Mouse (Mus musculus): ENCODE data around the gene Tgm6. TPM values are rescaled to one million over a fixed set of nuclear protein-coding genes. Genes with fewer than 3 reads are reported as not detected.
A peak's percentile ranks its signal among the peaks of the same experiment; 100 is the strongest.

Tgm6 gene
- polyA plus RNA-seq, 1 experiment from 2014 or later: 0.05 TPM

DNA sequence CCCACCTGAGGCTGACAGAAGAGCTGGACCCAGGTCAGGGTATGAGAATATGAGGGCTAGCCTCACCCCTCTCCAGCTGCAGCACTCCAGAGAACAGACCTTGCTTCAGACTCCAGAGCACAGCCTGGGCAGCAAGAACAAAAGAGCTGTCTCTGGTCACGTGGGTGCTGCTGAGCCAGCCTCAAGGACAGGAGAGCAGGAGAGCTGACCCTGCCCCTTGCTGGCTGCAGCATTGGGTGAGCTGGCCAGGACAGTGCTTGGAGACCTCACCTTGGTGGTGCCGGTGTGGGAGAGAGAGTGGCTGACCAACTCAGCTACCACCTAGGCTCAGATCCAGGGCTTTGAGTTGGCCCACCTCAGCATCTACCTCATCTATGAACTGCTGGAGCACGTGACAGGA lies 43.0 kb downstream of the Tgm6 start:
- no peak overlapping the region for H3K9ac ChIP-seq (replicated peaks)
- no peaks in the 10 kb centered on the region for H3K36me3 ChIP-seq
- H3K9me3 ChIP-seq: no peaks in the 10 kb centered on the region
- 77% methylated on average over 3 of the region's 3 CpGs for WGBS
- no peak overlapping the region for H3K27ac ChIP-seq
- H3K4me1 ChIP-seq (replicated peaks): peaks cover 8% of the 10 kb centered on the region
- no peak for ATAC-seq
- H3K27me3 ChIP-seq: no peaks in the 10 kb centered on the region
- no peak overlapping the region for H3K4me3 ChIP-seq (replicated peaks)
- H3K4me2 ChIP-seq (replicated peaks): no peak overlapping the region

DNA sequence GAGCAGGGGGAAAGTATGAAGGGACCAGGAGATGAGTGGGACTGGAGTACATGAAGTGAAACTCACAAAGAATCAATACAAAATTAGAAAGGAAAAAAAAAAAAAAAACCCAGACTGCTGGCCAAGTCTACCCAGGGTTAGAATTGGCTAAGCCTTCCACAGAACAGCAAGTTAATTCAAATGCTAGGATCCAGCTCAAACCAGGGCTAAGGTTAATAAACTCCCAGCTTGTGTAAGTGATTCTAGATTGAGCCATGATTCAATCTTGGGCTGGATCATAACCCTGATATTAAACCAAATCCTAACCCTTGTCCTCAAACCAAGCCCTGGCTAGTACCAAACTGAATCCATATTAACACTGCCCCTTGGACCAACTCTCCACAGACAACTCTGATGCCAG lies 43.6 kb downstream of the Tgm6 start:
- no peaks in the 10 kb centered on the region for H3K36me3 ChIP-seq
- no peak overlapping the region for H3K4me2 ChIP-seq (replicated peaks)
- no peaks in the 10 kb centered on the region for H3K27me3 ChIP-seq
- peaks cover 8% of the 10 kb centered on the region for H3K4me1 ChIP-seq (replicated peaks)
- H3K9ac ChIP-seq (replicated peaks): no peak overlapping the region
- H3K27ac ChIP-seq: no peak overlapping the region
- no peaks in the 10 kb centered on the region for H3K9me3 ChIP-seq
- ATAC-seq: no peak
- no peak overlapping the region for H3K4me3 ChIP-seq (replicated peaks)

DNA sequence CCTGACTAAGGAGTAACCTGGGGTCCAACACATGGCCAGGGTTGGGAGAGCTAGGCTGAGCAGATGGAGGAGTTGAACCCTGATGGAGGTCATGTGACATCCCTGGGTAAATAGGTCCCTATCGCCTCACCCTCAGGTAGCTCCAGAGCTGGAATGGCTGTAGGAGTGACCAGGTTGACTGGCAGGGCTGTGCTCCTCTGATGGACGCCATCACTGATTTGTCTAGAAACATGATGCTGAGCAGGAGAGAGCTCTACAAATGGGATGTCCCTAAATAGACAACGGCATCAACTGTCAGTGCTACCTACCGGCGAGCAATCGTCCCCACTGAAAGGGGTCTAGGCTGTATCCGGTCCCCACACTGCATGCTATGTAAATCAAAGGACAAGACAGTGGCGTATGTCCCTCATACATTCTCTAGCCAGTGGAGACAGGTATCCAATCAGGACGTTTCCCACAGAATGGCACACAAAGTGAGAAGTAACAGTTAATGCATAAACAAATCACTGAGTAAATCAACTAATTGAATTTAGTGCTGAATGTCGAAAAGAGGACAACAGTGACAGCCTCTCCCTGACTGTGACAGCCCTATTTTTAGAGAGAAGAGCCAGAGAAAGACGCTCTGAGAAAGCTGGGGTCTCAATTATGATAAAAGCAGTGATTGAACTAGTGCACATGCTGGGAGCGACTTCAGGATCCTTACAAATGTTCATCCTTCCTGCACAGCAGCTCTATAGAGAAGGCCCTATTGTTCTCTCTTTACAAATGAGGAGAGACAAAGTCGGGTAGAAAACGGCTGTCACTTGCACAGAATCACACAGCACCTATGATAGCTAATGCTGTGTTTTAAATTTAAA lies 45.2 kb downstream of the Tgm6 start:
- Histone ChIP-seq H3K4me3 (replicated peaks) (no peak overlapping the region), H3K9me3 (no peaks in the 10 kb centered on the region), H3K27me3 (no peaks in the 10 kb centered on the region), H3K27ac (peak overlapping the region; percentile 25), H3K9ac (replicated peaks) (no peak overlapping the region), H3K4me2 (replicated peaks) (no peak overlapping the region), H3K36me3 (no peaks in the 10 kb centered on the region), H3K4me1 (replicated peaks) (peaks cover 8% of the 10 kb centered on the region)
- 51% methylated on average over 14 of the region's 14 CpGs for WGBS
- peak; percentile 59; the same call in 1 of the 2 replicates for ATAC-seq

DNA sequence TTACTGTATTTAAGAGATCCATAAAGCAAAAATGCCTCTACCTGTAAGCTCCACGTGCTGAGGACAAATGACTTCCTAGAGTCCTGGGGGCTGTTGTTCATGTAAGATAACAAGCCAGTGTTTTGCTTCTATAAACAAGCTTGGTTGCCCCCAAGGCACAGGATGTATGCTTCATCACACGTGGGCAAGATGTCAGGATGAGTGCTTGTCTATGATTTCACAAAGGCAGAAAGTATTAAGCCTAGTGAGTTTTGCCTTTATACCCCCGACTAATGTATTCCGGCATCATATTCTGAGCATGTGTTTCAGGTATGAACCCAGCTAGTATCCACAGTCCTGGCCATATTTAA lies 45.8 kb downstream of the Tgm6 start:
- Histone ChIP-seq H3K9me3 (no peaks in the 10 kb centered on the region), H3K27me3 (no peaks in the 10 kb centered on the region), H3K9ac (replicated peaks) (no peak overlapping the region), H3K4me3 (replicated peaks) (no peak overlapping the region), H3K4me1 (replicated peaks) (peaks cover 8% of the 10 kb centered on the region), H3K36me3 (no peaks in the 10 kb centered on the region), H3K27ac (no peak overlapping the region), H3K4me2 (replicated peaks) (no peak overlapping the region)
- 56% methylated on average over 4 of the region's 4 CpGs for WGBS
- no peak for ATAC-seq

DNA sequence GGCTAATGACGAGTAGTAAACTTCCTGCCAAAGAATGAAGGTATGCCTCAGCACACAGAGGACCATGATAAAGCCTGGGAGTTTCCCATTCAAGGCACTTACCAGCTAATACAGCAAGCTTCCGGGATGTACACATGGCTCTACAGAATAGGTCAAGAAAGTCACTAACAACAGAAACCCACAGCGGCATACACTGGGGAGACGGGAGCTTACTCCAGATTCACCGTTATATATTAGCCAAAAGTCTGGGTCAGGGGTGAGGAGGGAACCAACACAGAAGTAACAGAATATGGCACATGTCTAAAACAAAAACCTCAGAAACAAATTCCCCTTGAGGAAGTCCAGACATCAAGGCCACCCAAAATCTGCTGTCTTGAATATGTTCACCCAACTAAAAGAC lies 50.5 kb downstream of the Tgm6 start:
- ATAC-seq: no peak
- Histone ChIP-seq H3K4me3 (replicated peaks) (no peak overlapping the region), H3K9ac (replicated peaks) (no peak overlapping the region), H3K27ac (no peak overlapping the region), H3K36me3 (peaks cover 9% of the 10 kb centered on the region; the same call in 1 of the 2 replicates), H3K9me3 (no peaks in the 10 kb centered on the region), H3K4me1 (replicated peaks) (peaks cover 4% of the 10 kb centered on the region), H3K27me3 (no peaks in the 10 kb centered on the region), H3K4me2 (replicated peaks) (no peak overlapping the region)
- 92% methylated on average over 5 of the region's 5 CpGs for WGBS

DNA sequence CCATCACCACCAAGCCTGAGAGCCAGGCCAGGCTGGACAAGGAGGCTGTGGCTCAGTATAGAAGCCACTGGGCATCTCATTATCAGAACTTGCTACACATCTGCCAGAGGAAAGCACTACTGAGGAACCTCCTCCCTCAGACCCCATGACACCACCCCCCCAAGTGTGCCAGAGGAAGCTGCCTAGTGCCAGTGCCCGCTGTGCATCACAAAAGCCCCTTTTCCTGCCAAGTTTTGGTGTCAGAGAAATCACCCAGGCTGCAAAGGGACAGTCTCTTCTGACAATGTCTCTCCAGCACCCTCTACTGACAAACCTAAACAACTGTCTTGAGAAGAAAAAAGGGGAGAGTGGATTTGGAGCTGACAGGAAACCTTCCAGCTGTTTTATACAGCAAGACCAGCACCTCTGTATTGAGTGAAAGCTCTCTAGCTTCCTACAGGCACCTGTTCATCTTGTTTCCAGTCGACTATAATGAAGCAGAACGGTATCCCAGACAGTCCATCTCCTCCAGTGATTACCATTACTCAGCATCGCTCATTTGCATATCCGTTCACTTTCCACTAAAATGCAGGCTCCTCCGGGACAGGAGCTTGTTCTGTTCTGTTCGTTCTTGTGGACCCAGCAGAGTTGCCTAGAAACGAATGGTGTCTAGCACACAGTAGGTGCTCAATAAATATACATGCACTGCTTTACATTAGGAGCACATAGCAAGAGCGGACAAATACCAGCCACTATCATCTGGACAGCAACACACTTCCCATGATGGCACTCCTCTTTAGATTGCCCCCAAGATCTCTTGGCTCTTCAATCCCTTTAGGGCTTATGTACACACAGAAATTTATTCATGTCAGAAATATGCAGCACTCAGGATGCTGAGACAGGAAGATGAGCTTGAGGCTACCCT lies 54.3 kb downstream of the Tgm6 start:
- H3K4me2 ChIP-seq (replicated peaks): no peak overlapping the region
- WGBS: 54% methylated on average over 9 of the region's 9 CpGs
- H3K9ac ChIP-seq (replicated peaks): no peak overlapping the region

DNA sequence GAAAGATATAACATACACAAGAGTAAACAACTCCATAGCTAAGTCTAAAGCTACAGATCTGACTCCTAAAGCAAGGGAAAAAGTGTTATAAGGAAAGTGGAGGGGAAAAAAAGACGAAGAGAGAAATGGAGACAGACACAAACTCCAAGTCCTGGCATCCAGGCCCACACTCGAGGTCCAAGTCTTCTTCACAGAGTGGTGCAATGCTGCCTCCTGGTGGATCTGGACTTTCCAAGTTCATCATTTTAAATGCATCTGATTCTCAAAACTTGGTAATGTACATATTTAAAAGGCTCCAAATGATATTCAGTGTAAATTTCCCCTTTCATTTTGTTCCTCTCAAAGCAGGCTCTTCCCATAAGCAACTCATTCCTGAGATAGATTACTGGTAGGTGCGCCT lies 55.6 kb downstream of the Tgm6 start:
- no peaks in the 10 kb centered on the region for H3K27me3 ChIP-seq
- no peak overlapping the region for H3K4me2 ChIP-seq (replicated peaks)
- 53% methylated on average over 3 of the region's 3 CpGs for WGBS
- no peak for ATAC-seq
- no peak overlapping the region for H3K4me3 ChIP-seq (replicated peaks)
- peaks cover 49% of the 10 kb centered on the region for H3K36me3 ChIP-seq
- H3K9ac ChIP-seq (replicated peaks): no peak overlapping the region
- H3K27ac ChIP-seq: no peak overlapping the region
- no peaks in the 10 kb centered on the region for H3K9me3 ChIP-seq
- H3K4me1 ChIP-seq (replicated peaks): no peaks in the 10 kb centered on the region

More for the DNA sequence above, 54.3 kb downstream of the Tgm6 start:
- ATAC-seq: peak; percentile 78
- no peaks in the 10 kb centered on the region for H3K27me3 ChIP-seq
- H3K4me3 ChIP-seq (replicated peaks): no peak overlapping the region
- no peak overlapping the region for H3K27ac ChIP-seq
- H3K4me1 ChIP-seq (replicated peaks): no peaks in the 10 kb centered on the region
- H3K9me3 ChIP-seq: no peaks in the 10 kb centered on the region
- H3K36me3 ChIP-seq: peaks cover 36% of the 10 kb centered on the region

DNA sequence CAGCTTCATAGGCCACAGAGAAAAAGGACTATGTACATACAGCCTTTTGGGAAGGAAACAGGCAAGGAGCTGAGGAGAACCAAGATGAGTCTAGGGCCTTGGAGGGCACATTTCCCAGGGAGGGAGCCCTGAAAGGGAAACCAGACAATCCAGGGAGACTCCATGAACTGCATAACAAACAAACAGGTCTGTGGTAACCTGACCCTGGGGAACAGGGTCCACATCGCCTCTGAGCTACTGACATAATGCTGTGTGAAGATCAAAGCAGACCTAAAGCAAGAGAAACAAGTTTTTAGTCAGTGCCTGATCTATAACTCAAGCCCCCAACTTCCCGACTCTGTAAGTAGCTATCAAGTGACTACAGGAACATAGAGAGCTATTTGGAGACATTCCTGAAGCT lies 59.5 kb downstream of the Tgm6 start:
- Histone ChIP-seq H3K4me1 (replicated peaks) (peaks cover 7% of the 10 kb centered on the region), H3K27ac (no peak overlapping the region), H3K27me3 (no peaks in the 10 kb centered on the region), H3K9ac (replicated peaks) (no peak overlapping the region), H3K36me3 (peaks cover 80% of the 10 kb centered on the region), H3K4me2 (replicated peaks) (no peak overlapping the region), H3K9me3 (no peaks in the 10 kb centered on the region), H3K4me3 (replicated peaks) (no peak overlapping the region)
- no peak for ATAC-seq
- 87% methylated on average over 2 of the region's 2 CpGs for WGBS

DNA sequence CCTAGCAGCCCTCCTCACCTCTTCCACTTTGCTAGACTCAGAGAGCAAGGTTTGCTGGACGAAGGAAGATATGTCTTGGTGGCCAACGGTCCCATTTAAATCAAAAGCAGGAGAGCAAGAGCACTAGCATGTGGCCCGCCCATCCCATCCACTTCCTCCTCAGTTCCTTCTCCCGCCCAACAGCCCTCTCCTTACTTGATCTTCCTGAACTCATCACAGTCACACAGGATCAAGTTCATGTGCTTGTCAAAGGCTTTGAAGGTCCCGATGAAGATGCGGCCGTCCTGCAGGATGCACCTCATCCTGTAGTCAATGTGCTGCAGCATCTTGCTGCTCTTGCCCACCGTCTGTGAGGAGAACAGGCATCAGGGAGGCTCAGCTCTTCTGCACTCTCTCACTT lies 64.6 kb downstream of the Tgm6 start:
- no peak overlapping the region for H3K27ac ChIP-seq
- WGBS: 79% methylated on average over 8 of the region's 8 CpGs
- no peaks in the 10 kb centered on the region for H3K27me3 ChIP-seq
- peak overlapping the region; percentile 100 for H3K9ac ChIP-seq (replicated peaks)
- ATAC-seq: no peak
- peaks cover 52% of the 10 kb centered on the region for H3K36me3 ChIP-seq
- H3K9me3 ChIP-seq: no peaks in the 10 kb centered on the region
- peaks cover 29% of the 10 kb centered on the region for H3K4me1 ChIP-seq (replicated peaks)
- peak overlapping the region; percentile 94 for H3K4me2 ChIP-seq (replicated peaks)
- H3K4me3 ChIP-seq (replicated peaks): peak overlapping the region; percentile 98

DNA sequence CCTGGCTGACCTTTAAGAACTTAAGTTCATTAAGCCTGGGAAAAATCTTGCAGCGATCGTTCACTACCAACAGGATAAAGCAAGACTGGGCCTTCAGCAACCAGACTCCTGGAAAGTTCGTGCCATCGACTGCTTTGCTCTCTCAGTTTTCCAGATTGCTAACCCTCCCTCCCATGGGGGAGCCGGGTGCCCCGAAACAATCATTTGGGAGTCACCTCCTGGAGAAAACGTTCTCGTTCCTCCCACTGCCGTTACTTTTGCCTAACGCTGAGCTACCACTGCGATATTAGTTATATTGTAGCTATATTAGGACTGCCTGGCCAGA lies 66.1 kb downstream of the Tgm6 start:
- H3K9ac ChIP-seq (replicated peaks): peak overlapping the region; percentile 100
- peaks cover 29% of the 10 kb centered on the region for H3K4me1 ChIP-seq (replicated peaks)
- peaks cover 37% of the 10 kb centered on the region for H3K36me3 ChIP-seq
- H3K27ac ChIP-seq: peak overlapping the region; percentile 98; the same call in 1 of the 2 replicates
- WGBS: 0% methylated on average over 11 of the region's 11 CpGs
- ATAC-seq: no peak
- no peaks in the 10 kb centered on the region for H3K9me3 ChIP-seq
- H3K27me3 ChIP-seq: no peaks in the 10 kb centered on the region
- H3K4me3 ChIP-seq (replicated peaks): peak overlapping the region; percentile 98
- H3K4me2 ChIP-seq (replicated peaks): peak overlapping the region; percentile 94

DNA sequence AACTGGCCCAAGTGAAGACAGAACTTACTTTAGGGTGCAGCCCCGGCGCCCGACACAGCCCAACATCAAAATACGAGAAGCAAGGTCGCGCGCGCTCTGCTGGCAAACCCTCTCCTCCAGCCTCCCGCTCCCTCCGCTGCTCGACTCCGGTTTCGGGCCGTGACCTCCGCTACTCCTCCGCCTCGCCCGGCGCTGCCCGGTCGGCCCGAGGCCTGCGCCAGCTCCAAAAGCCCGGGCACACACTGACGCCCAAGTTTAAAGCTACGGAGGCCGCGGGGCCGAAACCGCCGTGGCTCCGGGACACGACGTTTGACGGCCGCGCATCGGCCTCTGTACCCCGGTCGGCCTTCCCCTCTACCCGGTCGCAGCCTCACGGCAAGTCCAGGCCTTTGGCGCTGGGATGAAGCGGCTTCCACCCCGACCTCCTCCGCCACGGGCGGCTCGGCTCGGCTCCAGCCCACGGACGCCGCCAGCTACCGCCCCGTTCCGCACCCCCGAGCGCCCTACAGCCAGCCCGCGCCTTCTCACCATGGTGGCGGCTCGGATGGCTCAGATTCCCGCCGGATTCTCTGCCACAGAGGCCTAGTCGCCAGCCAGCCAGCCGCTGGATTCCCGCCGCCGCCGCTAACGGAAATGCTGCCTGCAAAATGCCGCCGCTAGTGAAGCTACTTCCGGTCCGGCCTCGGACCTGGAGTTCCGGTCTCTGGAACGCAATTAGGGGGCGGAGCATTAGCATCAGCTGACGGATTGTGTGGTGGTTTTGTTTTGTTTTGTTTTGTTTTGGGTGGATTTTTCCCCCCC lies 66.7 kb downstream of the Tgm6 start, which contains the start of gene Snrpb:
TSS of gene Snrpb (minus strand) at position 698 of the 801 bp plus-strand sequence.
- under 1% methylated on average over 81 of the region's 81 CpGs for WGBS

More for the DNA sequence above, 66.7 kb downstream of the Tgm6 start, which contains the start of gene Snrpb:
- peak within 1 kb of the TSS; percentile 100 for H3K9ac ChIP-seq (replicated peaks)
- peaks cover 29% of the 10 kb centered on the region for H3K4me1 ChIP-seq (replicated peaks)
- peaks cover 31% of the 10 kb centered on the region for H3K36me3 ChIP-seq
- H3K27me3 ChIP-seq: no peaks in the 10 kb centered on the region
- peak; percentile 93 for ATAC-seq
- H3K27ac ChIP-seq: peak within 1 kb of the TSS; percentile 98
- H3K9me3 ChIP-seq: no peaks in the 10 kb centered on the region
- H3K4me2 ChIP-seq (replicated peaks): peak within 1 kb of the TSS; percentile 94
- H3K4me3 ChIP-seq (replicated peaks): peak within 1 kb of the TSS; percentile 98

Data from midbrain, embryonic 13.5 days (tissue).